Mouse (Mus musculus): Measurements from ENCODE around the gene Srcin1.

DNA sequence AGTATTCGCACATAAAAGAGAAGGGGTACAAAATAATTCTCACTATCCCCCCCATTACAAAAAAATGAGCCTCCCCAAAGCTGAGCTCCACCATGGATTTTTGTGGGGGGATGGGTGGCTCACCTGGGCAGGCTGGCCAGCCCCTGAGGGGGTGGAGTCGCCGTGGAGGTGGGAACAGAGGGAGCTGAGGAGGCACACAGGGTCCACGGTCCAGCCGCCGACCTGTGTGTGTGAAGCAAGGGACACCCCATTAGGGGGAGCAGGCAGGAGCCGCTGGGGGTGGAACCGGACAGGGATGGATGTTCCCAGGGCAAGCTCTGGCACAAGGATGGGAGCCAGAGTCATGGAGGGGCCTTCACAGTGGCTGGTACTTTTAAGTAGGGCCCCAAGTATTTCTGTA lies 27.2 kb downstream of the Srcin1 start:
- TF ChIP-seq CTCF (IDR thresholded peaks at IDR 0.05; ENCODE audit: control insufficient read depth, insufficient read depth, insufficient replicate concordance, low read depth, low read length) (no peak), POLR2A (IDR thresholded peaks at IDR 0.05; ENCODE audit: control insufficient read depth, low read depth, low read length) (no peak)

All from testis, adult 2 months (tissue).